Mouse (Mus musculus): ENCODE measurements at regions not wholly inside any gene's neighbourhood (a gene's known extent, or its start where the extent isn't known, plus 50 kb on each side); places are given as distances from the start of the nearest gene placed in this dataset.

GRCm38 (mm10) chr3:61583669-61584068 lies 217.9 kb upstream of the B430305J03Rik start:
- TF ChIP-seq GATA1 (IDR thresholded peaks at IDR 0.05; ENCODE audit: borderline replicate concordance, low read length) (no peak), FLI1 (IDR thresholded peaks at IDR 0.05; ENCODE audit: low read length) (no peak)

All from megakaryocyte, embryonic 14.5 days (primary cell).